Mouse (Mus musculus) testis, adult 2 months (tissue): ENCODE data around the gene Wdr81.

Experiments
- CTCF ChIP-seq: fragments of 200-500 bp; IDR thresholded peaks from 2 replicates; pipeline ENCODE4 v1.5.1; 2012; ENCODE audit warnings: low read depth, mild to moderate bottlenecking, inconsistent platforms, low read length, moderate library complexity; ENCODE audit not compliant: control insufficient read depth, insufficient read depth, insufficient replicate concordance
- POLR2A ChIP-seq: fragments of 200-500 bp; IDR thresholded peaks from 2 replicates; pipeline ENCODE4 v1.6.1; 2012; ENCODE audit warnings: low read depth, mild to moderate bottlenecking, inconsistent platforms, low read length, moderate library complexity; ENCODE audit not compliant: control insufficient read depth

DNA sequence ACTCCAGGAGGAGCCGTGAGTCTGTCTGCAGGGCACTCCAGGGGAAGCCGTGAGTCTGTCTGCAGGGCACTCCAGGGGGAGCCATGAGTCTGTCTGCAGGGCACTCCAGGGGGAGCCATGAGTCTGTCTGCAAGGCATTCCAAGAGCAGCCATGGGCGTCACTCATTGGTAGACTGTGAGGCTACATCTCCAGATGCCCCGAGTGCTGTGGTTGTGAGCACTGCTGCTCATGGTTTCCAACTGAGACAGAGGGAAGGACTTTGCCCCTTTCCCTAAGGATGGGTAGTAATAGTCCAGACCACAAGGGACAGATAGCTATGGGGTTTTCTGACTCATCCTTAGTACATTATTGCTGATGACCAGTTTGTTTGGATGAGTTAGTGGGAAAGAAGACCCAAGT, 48.4 kb downstream of the Wdr81 start:
- TF ChIP-seq CTCF (no peak), POLR2A (no peak)
